Mouse (Mus musculus) lung, postnatal 0 days (tissue): ENCODE data around the gene Spry1.

Source experiments
- CTCF ChIP-seq: IDR thresholded peaks from 2 replicates; pipeline ENCODE4 v1.5.1; 2016; ENCODE audit warnings: antibody characterized with exemption, mild to moderate bottlenecking
- EP300 ChIP-seq: IDR thresholded peaks from 2 replicates; pipeline ENCODE4 v1.6.1; 2016; ENCODE audit warnings: antibody characterized with exemption, mild to moderate bottlenecking, control low read depth

DNA sequence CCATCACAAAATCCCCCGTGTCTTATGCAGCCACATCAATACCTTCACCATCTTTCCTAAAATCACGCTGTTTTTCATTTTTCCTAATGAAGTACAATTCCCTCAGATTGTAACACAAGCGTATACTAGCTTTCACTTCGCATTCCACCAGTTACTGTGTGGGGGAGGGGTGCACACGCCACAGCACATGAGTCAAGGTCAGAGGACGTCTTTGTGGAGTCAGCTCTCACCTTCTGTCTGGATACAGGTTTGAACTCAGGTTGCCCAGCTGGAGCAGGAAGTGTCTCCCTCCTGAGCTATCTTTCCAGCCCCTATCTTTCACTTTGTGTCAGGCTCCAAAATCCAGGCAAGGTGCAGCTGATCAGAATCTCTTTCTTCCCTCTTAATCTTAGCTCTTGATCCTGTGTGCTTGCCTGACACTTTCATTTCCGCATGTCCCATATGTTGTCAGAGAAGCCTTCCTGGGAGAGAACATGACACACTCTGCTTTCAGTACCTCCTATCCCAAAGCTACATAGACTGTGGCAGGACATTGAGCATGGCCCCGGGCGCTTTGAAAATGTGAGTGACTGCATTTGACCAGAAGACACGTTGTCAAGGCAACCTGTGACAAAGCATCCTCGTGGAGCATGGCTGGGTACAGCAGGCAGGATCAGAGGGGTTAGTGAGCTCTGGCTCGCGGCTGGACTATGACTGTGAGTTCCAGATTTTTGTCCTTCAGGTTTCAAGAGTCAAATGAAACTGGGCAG lies 33.9 kb downstream of the Spry1 start:
- TF ChIP-seq CTCF (no peak), EP300 (no peak)
